ENCODE assay signal across 1 mouse cellular context in genomic region chr19:6974211-6975205, GRCm38 (mm10).
TF ChIP-seq lines count a peak whose summit lies in the region.

Ppp1r14b (plus strand) TSS chr19:6974968.

TF ChIP-seq in CH12.LX, 34 proteins besides CTCF, POLR2A, EP300 and RAD21 (continued from another document):
- TF ChIP-seq MYC (IDR thresholded peaks at IDR 0.05; ENCODE audit: low read depth, low read length), result peak; percentile 93
- peak; percentile 74 for TF ChIP-seq BHLHE40 (IDR thresholded peaks at IDR 0.05; ENCODE audit: low read depth, low read length)
- peak; percentile 37; the same call in 1 of the 2 replicates for TF ChIP-seq CHD1 (IDR thresholded peaks at IDR 0.05; ENCODE audit: low read depth, low read length)
- TF ChIP-seq SIN3A (IDR thresholded peaks at IDR 0.05; ENCODE audit: low read length), result peak; percentile 96
- peak; percentile 46 for TF ChIP-seq USF2 (conservative IDR thresholded peaks at IDR 0.05; ENCODE audit: low read depth, low read length)
